Mouse (Mus musculus): ENCODE results near the gene Rasgef1b. TPM values are rescaled to one million over a fixed set of nuclear protein-coding genes. Genes with fewer than 3 reads are reported as not detected.

The Rasgef1b gene
- total RNA-seq, 2 experiments from 2014 or later = 0.46 to 3.2 TPM

GRCm38 (mm10) chr5:99422856-99423255, 306.0 kb downstream of the Rasgef1b start:
- ATAC-seq (replicated peaks; ENCODE audit: low FRiP score, low TSS enrichment, poor library complexity, severe bottlenecking) = no peak

DNA sequence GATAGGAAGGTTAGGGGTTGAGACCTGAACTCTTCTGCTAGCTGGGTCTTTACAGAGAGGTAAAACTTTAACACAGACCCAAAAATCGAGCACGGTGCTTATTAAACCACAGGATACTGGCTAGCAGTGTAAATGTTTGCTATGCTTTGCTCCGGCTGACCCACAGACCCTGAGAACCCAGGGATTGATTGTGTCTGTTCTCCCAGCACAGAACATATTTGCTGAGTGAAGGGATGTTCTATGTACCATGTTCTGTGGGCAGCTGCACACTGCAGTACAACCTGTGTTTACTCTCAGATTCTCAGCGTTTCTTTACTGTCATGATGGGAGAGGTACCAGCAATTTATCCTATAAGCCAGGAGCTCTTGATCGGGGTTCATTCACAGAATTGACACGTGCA, 306.8 kb downstream of the Rasgef1b start:
- no peak for ATAC-seq (replicated peaks; ENCODE audit: low FRiP score, low TSS enrichment, poor library complexity, severe bottlenecking)

DNA sequence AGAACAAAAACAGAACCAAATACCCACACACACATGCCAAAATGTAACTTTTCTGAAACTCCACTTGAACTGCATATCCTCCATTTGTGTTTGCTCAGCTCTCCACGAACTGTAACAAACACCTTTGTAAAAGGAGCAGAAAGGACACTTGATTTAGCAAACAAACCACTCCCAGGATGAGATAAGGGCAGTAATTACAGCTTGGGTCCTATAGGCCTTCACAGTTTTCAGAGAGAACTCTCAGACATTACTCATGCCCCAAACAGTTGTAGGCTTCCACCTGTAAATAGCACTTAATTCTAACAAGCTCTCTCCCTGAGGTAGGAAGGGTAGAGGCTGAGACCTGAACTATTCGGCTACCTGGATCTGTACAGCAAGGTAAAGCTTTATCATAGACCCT, 309.0 kb downstream of the Rasgef1b start:
- ATAC-seq (replicated peaks; ENCODE audit: low FRiP score, low TSS enrichment, poor library complexity, severe bottlenecking) = no peak

- ATAC-seq (replicated peaks; ENCODE audit: low FRiP score, low TSS enrichment, poor library complexity, severe bottlenecking) = no peak
These were observed 312.0 kb downstream of the Rasgef1b start for GRCm38 (mm10) chr5:99416902-99417301.

DNA sequence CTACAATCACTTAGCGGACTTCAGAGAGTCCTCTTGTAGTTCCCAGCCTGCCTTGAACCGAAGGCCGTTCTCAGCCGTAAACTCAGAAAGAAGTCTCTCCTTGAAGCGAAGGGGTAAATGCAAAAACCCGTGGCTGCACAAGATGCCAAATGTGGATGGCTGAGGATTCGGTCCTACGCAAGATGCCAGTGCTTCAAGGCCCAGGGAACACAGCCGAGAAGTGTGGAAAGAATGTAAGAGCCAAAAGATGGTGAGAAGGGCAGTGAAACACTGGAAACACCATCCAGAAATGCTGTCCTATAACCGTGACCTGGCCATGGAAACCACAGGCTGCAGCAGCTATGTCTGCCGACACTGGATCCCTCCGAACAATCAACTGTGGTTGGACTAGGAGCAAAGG, 313.2 kb downstream of the Rasgef1b start:
- no peak for ATAC-seq (replicated peaks; ENCODE audit: low FRiP score, low TSS enrichment, poor library complexity, severe bottlenecking)

DNA sequence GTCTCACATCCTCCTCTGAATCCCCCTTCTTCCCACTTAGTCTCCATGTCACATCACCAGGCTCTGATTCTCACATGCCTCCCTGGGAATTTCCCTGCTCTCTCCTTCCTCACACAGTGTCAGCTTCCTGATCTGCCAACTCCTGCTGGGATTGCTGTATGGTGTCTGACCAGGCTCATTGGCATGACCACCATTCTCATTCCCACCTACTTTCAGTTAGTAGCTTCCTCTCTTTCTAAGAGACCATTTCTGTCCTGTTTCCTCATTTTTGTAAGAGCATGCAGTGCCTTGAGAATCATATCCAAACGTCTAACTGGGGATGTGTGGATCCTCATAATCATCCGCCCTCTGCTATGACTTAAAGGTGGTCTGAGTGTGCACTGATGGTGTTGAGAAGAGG, 313.8 kb downstream of the Rasgef1b start:
- no peak for ATAC-seq (replicated peaks; ENCODE audit: low FRiP score, low TSS enrichment, poor library complexity, severe bottlenecking)

DNA sequence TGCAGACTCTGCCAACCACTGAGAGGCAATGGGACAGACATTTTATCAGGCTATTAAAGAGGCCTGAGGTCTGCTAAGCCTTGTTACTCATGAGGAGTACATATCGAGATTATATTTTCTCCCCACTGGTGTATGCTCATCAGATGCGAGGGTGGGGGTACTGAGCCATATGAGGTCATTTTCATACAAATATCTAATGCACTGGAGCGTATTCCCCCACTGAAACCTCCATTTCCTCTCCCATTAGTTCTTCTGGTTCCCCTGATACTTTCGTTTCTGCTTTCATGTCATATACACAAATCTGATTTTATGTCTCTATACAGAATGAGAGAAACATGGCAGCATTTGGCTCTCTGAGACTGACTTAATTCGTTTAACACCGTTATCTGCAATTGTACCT, 314.6 kb downstream of the Rasgef1b start:
- ATAC-seq (replicated peaks; ENCODE audit: low FRiP score, low TSS enrichment, poor library complexity, severe bottlenecking) = no peak

DNA sequence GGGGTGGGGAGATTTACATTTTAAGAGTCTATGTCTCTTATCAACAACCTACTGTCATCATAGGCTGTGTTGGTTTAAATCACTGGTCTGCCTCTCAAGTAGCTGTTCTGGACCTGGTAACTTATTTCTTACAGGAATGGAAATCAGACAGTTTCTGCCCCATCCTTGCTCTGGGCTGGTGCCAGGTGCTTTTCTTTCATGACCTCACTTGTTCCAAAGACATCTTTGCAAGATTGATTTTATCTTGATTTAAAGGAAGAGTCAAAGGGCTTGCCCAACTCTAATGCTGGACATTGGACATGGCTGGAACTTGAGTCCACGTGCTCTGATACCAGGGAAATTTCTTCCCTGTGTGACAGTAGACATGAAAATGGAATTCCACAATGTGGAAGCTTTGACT, 315.0 kb downstream of the Rasgef1b start:
- no peak for ATAC-seq (replicated peaks; ENCODE audit: low FRiP score, low TSS enrichment, poor library complexity, severe bottlenecking)

GRCm38 (mm10) chr5:99413391-99413790, 315.5 kb downstream of the Rasgef1b start:
- ATAC-seq (replicated peaks; ENCODE audit: low FRiP score, low TSS enrichment, poor library complexity, severe bottlenecking) = no peak

DNA sequence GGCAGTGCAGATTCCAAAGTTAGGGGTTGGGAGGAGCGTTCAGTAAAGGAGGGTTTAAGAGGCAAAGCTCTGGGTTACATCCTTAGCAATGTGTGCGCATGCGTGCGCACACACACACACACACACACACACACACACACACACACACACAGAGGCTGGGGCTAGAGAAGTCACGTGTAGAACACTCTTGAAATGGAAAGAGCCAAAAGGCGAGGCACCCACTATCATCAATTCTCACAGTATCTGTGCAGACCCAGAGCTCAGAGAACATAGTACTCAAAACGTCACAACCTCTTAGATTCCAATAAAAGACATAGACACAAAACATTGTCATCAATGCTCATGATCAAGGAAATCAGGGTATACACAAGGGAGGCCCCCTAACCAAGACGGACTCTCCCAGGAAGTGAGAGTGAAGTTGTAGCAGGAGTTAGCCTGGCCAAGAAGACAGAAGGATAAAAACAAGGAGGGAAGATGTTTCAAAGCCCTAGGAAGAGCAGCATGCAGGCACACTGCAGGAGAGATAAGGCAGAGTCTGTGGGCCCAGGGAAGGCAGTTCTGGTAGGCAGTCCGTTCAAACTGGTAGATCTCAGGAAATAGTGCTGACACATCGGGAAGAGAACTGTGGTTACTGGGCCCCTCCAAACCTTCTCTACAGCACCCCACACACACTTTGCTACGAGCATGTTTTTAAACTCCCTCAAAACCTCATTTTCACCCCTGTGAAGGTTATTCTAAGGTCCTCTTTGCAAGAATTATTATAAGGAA, 324.3 kb downstream of the Rasgef1b start:
- ATAC-seq (replicated peaks; ENCODE audit: low FRiP score, low TSS enrichment, poor library complexity, severe bottlenecking) = peak; percentile 75

DNA sequence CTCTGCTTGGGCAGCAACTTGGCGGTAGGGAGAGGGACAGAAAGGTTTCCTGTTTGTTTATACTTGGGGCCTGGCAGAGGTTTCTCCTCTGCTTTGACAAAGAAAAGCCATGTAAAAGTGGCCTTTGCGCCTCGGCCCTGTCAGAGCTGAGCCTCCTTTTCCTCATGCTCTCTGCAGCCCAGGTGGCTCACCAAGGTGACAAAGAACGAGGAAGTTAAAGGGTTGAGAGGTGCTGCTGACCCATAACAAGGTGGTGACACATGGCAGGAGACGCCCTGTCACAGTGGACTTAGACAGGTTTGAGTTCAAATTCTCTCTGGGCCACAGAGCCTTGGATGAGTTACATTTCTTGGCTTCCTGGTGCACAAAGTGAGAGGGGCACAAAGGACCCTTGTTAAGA, 325.5 kb downstream of the Rasgef1b start:
- ATAC-seq (replicated peaks; ENCODE audit: low FRiP score, low TSS enrichment, poor library complexity, severe bottlenecking) = no peak

GRCm38 (mm10) chr5:99402784-99403183, 326.1 kb downstream of the Rasgef1b start:
- ATAC-seq (replicated peaks; ENCODE audit: low FRiP score, low TSS enrichment, poor library complexity, severe bottlenecking) = no peak

- no peak for ATAC-seq (replicated peaks; ENCODE audit: low FRiP score, low TSS enrichment, poor library complexity, severe bottlenecking)
These were observed 326.6 kb downstream of the Rasgef1b start for GRCm38 (mm10) chr5:99402297-99402696.

- ATAC-seq (replicated peaks; ENCODE audit: low FRiP score, low TSS enrichment, poor library complexity, severe bottlenecking) = no peak
These were observed 328.8 kb downstream of the Rasgef1b start for GRCm38 (mm10) chr5:99399855-99400626.

DNA sequence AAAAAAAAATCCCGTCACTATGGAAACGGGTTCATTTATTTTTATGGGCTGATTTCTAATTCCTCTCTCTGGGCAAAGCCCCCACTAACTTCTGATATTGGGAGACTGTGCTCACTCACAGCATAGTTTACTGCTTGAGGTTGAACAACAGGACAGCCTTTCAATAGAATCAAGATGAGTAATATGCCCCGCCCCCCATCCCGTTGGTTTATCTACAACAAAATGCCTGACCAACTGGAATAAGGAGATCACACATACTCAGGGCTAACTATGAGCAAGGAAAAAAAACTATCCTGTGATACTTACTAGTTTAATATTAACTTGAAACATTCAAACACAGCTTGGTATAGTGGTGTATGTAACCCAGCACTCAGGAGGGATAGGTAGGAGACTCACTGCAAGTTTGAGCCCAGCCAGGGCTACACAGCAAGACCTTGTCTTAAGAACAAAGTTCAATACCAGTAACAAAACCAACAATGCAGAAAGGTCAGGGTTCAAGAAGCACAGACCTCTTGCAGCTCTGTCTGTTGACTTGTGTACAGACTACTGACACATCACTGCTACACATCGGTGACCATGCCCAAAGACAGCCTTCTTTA, 330.3 kb downstream of the Rasgef1b start:
- ATAC-seq (replicated peaks; ENCODE audit: low FRiP score, low TSS enrichment, poor library complexity, severe bottlenecking) = no peak

- ATAC-seq (replicated peaks; ENCODE audit: low FRiP score, low TSS enrichment, poor library complexity, severe bottlenecking) = no peak
These were observed 334.3 kb downstream of the Rasgef1b start for GRCm38 (mm10) chr5:99394578-99394977.

DNA sequence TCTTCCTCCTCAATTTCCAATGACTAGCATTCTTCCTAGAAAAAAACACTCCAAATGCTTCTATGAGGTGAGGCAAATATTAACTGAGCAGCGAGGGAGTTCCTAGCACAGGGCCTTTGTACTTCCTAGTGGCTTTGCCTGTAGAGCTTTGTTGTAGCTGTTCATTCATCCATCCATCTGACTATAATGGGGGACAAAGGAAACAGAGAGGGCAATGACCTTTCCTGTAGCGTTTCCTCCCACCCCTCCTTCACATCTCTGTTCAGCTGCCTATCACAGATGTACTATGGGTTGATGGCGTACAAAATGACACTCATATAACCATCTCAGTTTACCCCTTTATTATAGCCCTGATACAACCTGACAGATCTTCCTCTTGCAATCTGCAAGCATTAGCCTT, 337.3 kb downstream of the Rasgef1b start:
- ATAC-seq (replicated peaks; ENCODE audit: low FRiP score, low TSS enrichment, poor library complexity, severe bottlenecking) = no peak

GRCm38 (mm10) chr5:99390776-99391175, 338.1 kb downstream of the Rasgef1b start:
- no peak for ATAC-seq (replicated peaks; ENCODE audit: low FRiP score, low TSS enrichment, poor library complexity, severe bottlenecking)

- no peak for ATAC-seq (replicated peaks; ENCODE audit: low FRiP score, low TSS enrichment, poor library complexity, severe bottlenecking)
These were observed 338.6 kb downstream of the Rasgef1b start for GRCm38 (mm10) chr5:99390314-99390713.

DNA sequence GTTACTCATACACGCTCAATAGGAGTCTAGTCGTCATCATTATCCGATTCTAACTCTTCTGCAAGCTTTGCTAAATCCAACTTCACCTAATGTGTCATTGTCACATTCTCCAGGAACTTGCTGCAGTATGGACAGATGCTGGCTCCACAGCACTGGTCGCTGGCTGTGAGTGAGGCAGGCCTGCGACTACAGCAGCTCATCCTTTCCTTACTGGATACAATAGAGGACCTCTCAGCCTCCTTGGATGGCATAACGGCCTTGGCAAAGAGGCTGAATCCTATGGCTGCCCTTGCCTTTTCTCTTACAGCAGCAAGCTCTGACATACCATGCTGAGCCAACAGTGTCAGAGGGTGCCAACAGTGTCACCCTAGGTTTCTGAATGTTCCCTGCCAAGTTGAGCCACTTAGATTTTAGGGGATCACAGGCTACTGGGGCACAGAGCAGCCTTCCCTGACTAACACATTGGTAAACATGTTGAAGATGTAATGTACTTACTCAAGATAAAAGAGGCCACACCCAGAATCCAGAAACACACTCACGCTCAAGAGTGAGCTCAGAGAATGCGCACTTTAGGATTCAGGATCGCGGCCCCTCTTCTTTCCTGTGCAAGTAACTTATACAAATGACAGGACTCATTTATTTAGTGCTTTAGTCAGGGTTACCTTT, 340.1 kb downstream of the Rasgef1b start:
- no peak for ATAC-seq (replicated peaks; ENCODE audit: low FRiP score, low TSS enrichment, poor library complexity, severe bottlenecking)
